Mouse (Mus musculus): ENCODE measurements at regions not wholly inside any gene's neighbourhood (a gene's known extent, or its start where the extent isn't known, plus 50 kb on each side); places are given as distances from the start of the nearest gene placed in this dataset.

GRCm38 (mm10) chr15:70982719-70983118 lies 2851.6 kb upstream of the Gm6569 start:
- no peak for DNase-seq

DNA sequence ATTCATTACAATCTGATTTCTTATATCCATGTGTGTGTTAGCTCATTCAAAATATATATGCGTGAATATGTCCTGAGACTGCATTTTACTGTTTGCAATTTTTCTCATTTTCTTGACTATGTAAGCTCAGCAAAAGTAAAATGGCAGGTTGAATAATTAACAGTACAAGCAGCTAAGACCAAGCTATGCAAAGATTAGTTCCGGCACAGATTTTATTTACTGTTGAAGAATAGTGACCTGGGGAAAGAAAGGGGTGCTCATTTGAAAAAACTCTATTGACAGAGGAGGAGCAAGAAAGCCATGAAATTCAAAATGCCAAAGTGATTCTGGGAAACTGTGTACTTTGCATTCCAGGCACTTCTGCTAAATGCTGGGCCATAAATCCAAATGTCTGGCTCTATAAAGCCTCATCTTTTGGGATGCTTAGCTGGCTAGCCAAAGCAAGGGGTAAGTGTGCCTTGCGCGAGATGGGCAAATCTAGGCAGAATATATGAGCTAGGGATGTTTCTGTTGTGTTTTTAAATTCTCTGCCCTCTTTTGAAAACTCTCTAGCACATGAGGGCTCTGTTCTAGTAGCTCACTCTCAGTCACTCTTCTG lies 2846.3 kb upstream of the Gm6569 start:
- no peak for DNase-seq

- no peak for DNase-seq
Measured at GRCm38 (mm10) chr15:70993397-70993796, 2841.0 kb upstream of the Gm6569 start.

DNA sequence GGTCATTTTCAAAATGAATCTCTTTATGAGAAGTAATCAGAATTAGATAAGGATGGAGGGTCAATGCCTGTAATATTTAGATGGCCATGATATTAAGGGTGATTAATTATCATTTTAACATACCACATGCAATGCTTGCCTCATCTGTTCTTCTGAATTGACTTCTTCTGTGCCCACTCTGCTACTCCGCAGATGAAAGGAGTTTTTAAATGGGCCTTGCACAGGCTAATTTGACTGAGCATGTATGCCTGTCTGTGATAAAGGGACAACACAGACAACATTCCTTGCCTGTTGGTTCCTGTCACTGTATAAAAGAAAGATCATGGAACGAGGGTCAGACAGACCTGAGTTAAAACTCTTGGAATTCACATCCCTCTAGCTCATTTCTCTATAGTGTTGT lies 2824.0 kb upstream of the Gm6569 start:
- DNase-seq: no peak

GRCm38 (mm10) chr15:71010773-71011172 lies 2823.6 kb upstream of the Gm6569 start:
- no peak for DNase-seq

- DNase-seq: no peak
Measured at GRCm38 (mm10) chr15:71054251-71054852, 2780.0 kb upstream of the Gm6569 start.

GRCm38 (mm10) chr15:71086367-71086997 lies 2747.9 kb upstream of the Gm6569 start:
- no peak for DNase-seq

DNA sequence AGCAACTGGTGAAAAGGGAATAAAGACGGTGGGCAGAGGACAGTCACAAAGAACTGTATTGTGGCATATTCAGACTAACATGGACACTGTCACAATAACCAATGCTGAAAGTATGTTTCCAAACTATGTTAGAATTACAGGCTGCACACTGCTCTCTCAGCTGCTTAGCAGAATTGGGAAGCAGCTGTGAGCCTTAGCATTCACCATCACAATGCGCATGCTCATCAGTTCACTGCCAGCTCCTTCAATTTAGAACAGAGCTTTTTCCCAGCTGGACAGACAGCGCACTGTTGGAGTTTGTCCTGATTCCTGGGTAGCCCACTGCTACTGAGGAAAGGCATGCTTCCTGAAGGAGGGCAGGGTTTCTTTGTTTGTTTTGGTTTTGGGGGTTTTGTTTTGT lies 2735.2 kb upstream of the Gm6569 start:
- no peak for DNase-seq

DNA sequence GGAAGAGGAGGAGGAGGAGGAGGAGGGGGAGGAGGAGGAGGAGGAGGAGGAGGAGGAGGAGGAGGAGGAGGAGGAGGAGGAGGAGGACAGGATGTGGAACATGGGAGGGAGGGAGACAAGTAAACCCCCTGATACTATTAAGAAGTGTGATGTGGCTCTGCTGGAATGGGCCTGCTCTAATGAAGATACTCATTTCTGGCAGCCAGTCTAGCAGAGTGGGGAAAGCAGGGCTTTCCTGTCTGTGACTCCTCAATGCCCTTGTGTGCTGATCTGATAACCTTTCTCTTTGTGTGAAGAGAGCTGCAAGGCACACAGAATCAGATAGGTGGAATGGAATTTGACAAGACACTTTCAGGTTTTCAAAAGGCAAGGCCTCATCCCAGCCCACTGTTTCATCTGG lies 2704.6 kb upstream of the Gm6569 start:
- DNase-seq: no peak

DNA sequence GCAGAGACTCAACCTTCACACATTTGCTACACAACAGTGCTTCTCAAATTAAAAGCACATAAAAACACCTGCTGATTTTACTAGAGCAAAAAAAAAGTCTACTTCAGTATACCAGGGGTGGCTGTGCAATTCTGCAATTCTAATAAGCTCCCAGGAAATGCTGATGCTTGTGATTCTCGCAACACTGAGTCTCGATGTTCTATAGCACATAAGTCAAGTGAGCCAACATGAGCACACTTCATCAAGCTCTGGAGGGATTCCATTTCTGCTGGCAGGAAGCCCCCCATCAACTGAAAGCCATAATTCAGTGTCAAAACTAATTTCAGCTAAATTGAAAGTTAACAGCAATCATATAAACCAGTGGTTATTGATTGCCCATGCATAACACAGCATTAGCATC lies 2676.7 kb upstream of the Gm6569 start:
- no peak for DNase-seq

DNA sequence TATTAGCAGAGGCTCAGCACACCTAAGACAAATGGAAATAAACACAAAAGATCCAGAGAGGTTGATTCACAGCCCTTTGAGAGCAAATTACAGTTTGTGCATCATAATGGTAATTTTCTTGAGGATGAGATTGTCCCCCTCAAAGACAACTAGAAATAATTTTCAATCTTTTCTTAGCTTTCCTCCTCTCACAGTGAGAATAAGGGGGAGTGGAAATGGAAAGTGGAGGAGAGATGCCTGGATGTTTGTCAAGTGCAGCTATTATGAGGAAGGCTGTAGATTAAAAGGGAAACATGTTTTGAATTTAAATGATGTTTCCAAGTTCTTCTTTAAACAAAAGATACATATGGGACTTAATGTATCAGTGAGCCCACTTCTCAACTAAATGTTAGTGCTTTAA lies 2672.3 kb upstream of the Gm6569 start:
- no peak for DNase-seq

DNA sequence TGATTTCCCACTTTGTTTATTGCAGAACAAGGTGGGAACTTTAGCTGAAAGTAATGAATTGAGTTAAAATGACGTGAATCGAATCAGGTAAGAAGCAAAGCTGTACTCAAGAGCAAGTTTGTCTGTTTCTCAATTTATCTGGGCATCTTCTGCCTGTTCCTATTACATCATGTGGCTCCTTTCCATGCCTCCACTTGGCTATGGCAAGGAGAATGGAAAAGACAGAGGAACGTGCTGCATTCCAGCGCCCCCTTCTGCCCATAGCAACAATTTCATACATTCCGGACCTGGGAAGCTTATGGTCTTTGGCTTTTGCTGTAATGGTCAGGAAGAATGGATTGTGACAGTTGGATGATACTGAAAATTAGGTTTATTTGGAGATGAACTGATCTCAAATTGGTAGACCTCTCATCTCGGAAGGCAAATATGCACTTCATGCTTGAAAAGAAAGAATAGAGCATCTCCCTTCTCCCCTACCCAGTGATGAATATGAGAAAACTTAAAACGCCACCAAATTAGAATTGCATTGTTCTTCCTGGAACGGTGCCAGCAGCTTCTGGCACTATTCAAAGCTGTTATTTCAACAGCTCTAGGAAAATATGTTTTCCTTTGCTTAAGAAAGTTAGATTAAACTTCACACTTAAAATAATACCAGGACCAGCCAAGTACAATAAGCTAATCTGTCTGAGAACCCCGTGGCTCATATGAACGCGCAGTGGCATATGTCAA lies 2639.2 kb upstream of the Gm6569 start:
- DNase-seq: peak; percentile 59

DNA sequence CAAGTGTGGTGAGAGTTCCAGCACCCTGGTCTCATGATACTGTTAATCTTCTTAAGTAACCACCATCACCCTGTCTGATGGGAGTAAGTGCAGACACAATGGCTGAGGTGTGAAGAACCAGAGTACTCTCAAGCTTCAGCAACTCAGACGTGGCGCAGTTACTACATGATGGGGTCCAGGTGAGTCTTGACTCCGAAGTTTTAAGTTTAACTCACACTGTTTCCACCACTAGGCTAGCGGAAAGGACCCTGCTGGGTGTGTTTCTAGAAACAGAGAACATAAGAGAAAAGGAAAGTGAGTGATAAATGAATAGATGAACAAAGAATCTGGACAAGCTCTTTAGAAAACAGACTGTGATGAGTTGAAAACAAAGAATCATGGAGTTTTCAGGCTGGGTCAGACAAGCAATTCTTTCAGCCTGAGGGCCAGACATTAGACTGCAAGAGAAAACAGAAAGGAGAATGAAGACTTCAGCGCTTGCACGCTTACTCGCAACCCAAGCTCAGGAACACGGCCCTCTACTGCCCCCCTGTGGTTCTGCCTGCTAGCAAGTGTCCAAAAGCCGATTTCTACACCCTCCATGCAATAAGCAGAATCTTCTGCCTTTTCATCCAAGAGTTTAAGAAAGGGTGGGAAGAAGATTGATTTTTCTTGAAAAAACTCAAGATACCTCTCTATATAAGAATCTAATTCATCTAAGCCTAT lies 2593.6 kb upstream of the Gm6569 start:
- peak; percentile 96 for DNase-seq

- DNase-seq: no peak
Measured at GRCm38 (mm10) chr15:71243539-71243938, 2590.8 kb upstream of the Gm6569 start.

DNA sequence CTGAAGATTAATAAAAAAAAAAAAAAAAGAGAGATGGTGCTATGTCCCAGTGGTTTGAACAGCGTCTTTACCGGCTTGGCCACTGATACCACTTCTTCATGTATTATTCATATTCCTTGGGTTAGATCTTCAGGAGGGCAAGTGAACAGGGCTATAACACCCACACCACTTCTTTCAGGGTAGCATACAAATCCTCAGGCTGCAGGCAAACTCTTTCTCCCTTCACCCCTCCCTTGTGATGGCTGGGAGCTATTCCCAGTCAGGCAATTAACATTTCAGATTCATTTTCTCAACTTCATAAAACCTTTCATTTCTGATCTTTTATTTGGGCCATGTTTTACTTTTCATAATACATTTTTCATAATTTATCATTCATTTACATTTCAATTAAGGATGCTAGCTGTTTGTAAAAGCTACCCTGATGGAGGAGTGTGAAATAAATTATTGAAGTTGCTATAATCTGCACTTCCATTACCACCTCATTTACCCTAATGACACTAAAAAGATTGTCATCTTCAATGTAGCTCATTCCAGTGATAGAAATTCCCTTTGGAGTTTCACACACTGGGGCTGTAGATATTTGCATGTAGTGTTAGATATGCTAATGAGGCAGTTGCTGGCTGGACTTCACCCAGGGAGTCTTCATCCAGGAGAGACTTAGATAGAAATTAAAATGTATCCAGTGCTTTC lies 2558.3 kb upstream of the Gm6569 start:
- DNase-seq: no peak

DNA sequence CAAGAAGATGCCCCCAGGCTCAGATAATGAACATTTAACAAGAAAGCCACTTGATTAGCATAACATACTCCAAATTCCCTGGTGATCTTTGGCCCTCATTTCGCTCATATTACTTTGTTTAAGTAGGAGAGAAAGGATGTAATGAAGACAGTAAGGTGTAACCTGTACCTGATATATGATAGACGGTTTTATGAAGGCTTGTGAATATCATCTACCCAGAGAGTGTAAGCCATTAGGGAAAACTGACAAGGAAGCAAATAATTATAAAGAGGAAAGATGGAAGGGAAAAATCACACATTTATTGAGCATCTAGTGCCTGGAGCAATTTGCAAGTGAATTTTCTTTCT lies 2557.8 kb upstream of the Gm6569 start:
- no peak for DNase-seq

DNA sequence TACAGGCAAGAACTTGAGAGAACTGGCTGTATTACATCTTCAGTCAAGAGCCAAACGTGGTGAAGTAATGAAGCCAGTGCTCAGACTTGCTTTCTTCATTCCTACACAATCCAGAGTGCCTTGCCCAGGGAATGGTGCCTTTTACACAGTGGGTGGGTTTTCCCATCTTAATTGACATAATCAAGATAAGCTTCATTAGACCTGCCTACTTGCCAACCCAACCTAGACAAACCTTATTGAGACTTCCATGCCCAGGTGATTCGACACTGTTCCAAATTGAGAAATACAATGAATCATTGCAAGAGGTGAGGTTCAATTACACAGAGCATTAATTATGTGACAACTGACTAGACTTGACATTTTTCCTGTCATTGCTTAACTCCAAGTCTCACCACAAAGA lies 2557.0 kb upstream of the Gm6569 start:
- DNase-seq: no peak

- DNase-seq: no peak
Measured at GRCm38 (mm10) chr15:71283775-71284174, 2550.6 kb upstream of the Gm6569 start.

DNA sequence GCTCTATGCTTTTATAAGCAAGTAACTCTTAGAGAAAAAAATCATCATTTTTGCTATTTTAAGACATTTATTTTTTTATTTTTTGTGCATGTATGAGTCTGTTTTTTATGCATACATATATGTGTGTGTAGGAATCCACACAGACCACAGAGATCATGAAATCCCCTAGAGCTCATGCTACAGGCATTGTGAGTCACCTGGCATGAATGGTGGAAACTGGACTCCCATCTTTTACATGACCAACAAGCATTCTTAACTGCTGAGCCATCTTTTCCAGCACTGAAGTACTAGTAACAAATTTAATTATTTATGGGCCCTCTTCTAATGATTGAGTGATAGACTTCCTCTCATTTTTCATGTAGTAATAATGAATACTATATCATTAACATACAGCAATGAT lies 2531.8 kb upstream of the Gm6569 start:
- DNase-seq: no peak

GRCm38 (mm10) chr15:71310230-71310629 lies 2524.1 kb upstream of the Gm6569 start:
- DNase-seq: peak; percentile 4

DNA sequence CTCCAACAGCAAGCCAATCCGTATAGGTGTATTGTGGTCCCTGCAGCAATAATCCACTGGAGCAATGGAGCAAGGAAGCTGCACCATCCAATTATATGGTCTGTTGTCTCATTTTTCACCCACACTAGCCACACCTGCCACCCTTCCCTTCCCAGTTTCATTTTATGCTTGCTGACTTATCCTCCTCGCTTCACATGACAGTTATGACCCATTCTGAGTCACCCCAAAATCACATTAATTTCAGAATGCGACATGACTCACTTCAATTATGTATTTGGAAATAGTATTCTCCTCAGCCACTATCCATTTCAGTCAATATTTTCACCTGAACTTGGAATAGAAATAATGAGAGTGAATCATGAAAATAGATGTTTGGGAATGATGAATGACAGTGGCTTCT lies 2507.8 kb upstream of the Gm6569 start:
- DNase-seq: no peak

DNA sequence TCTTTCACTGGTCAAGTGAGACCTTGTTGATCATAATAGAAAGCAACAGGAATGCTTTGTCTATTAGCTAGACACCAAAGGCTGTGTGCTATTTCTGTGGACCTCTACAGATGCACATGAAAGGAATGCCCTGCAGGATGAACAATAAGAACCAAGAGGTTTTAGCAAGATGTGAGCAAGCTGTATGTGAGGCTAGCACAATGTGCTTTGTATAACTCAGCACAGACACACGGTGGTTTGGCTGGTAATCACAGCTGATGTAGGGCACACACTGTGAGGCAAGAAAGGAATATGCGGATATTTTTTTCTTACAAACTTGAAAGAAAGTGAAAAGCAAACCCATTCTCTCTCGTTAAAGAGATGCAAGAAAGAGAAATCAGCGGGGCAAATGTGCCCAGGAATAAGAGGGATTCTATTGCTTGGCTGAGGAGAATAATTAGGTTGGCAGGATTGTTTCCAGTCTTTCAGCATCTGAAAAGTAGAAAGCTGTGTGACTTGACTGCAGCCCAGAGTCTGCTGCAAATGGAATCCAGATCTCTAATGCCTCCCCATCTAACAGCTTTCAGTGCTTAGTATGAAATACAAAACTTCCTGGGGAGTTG lies 2476.1 kb upstream of the Gm6569 start:
- no peak for DNase-seq

All from right cerebral cortex, postnatal 14 days (tissue).